Mouse (Mus musculus): ENCODE data around the gene Ttc28. TPM values are rescaled to one million over a fixed set of nuclear protein-coding genes. Genes with fewer than 3 reads are reported as not detected.
A peak's percentile ranks its signal among the peaks of the same experiment; 100 is the strongest.

Gene Ttc28
- polyA plus RNA-seq, 1 experiment from 2014 or later, result 28.2 TPM

DNA sequence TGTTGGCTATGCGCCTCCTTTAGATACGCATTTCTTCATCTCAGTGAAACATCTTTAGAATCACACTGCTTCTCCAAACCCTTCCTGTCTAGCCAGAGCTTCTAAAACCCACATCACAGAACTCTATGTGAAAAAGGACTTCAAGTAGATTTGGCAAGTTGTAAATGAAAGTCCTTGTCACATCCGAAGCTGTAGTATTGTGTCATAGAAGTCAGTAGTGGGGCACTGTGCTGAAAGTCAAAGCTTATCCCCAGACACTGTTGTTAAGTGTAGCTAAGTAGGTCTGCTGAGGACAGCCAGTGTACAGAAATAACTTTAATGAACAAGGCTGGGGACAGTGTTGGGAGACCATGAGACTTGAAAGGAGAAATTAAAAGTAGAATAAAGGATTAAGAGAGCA is 240.2 kb downstream of the Ttc28 start:
- Histone ChIP-seq H3K4me2 (replicated peaks) (no peak overlapping the region), H3K4me1 (peaks cover 49% of the 10 kb centered on the region), H3K4me3 (no peak overlapping the region)

DNA sequence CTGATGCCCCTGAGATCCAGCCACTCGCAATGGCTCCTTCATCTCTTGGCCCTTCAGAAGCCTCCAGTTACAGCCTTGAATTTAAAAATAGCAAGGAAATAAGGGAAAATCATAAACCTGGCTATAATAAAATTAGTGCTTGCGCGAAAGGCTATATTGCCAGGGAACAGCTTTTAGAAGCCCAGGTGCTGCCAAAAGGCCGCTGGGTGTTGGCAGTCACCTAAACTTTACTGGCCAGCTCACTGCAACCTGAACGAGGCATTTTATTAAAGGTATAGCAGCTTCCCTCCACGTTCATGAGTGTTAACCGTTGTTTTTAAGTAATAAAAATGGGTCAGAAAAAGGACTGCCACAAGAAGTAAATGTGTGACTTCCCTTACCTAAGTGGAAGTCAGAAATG is 240.7 kb downstream of the Ttc28 start:
- 87% methylated on average over 7 of the region's 7 CpGs for WGBS
- no peak for ATAC-seq (ENCODE audit: low FRiP score)
- Histone ChIP-seq H3K4me1 (peaks cover 44% of the 10 kb centered on the region), H3K27ac (no peak overlapping the region), H3K9me3 (replicated peaks) (no peaks in the 10 kb centered on the region), H3K36me3 (no peaks in the 10 kb centered on the region), H3K9ac (no peak overlapping the region), H3K27me3 (no peaks in the 10 kb centered on the region), H3K4me3 (no peak overlapping the region), H3K4me2 (replicated peaks) (no peak overlapping the region)

More for the DNA sequence above, 240.2 kb downstream of the Ttc28 start:
- H3K27me3 ChIP-seq, result no peaks in the 10 kb centered on the region
- no peaks in the 10 kb centered on the region for H3K36me3 ChIP-seq
- ATAC-seq (ENCODE audit: low FRiP score), result no peak
- H3K27ac ChIP-seq, result no peak overlapping the region
- no peaks in the 10 kb centered on the region for H3K9me3 ChIP-seq (replicated peaks)
- H3K9ac ChIP-seq, result no peak overlapping the region
- 87% methylated on average over 3 of the region's 3 CpGs for WGBS

DNA sequence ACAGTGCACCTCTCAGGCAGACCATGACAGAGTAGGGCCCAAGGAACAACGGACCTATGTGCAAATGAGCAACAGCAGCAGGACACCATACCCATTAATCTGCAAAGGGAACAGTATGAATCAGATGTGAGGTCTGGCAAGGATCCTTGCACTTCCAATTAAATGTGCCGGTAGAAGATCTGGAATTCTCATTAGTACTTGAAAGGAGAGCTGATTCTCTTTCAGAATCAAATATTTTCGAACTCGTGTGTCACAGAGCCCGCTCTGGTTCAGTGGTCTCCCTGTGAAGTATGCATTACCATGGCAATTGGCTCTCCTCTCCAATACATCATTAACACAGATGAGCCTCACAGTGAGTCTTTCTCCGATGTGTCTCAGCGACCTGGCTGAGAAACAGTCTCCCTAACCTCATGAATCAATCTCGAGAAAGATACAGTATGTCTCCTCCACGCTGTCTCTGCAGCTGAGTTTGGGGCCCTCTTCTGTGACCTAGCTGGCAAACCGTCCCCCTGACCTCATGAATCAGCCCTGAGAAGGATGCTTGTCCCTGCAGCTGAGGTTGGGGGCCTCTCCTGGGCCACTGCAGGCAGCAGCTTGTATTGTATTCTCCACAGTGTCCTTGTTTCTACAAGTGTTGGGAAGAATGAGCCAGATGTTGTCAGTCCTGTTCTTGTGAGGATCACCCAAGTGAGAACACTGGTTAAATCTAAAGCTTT is 241.3 kb downstream of the Ttc28 start:
- Histone ChIP-seq H3K9ac (no peak overlapping the region), H3K27me3 (no peaks in the 10 kb centered on the region), H3K9me3 (replicated peaks) (no peaks in the 10 kb centered on the region), H3K36me3 (no peaks in the 10 kb centered on the region), H3K4me3 (no peak overlapping the region), H3K4me1 (peaks cover 39% of the 10 kb centered on the region), H3K27ac (peak overlapping the region; percentile 49; the same call in 1 of the 2 replicates), H3K4me2 (replicated peaks) (no peak overlapping the region)
- WGBS, result 43% methylated on average over 10 of the region's 10 CpGs
- peak; percentile 63; the same call in 1 of the 2 replicates for ATAC-seq (ENCODE audit: low FRiP score)

DNA sequence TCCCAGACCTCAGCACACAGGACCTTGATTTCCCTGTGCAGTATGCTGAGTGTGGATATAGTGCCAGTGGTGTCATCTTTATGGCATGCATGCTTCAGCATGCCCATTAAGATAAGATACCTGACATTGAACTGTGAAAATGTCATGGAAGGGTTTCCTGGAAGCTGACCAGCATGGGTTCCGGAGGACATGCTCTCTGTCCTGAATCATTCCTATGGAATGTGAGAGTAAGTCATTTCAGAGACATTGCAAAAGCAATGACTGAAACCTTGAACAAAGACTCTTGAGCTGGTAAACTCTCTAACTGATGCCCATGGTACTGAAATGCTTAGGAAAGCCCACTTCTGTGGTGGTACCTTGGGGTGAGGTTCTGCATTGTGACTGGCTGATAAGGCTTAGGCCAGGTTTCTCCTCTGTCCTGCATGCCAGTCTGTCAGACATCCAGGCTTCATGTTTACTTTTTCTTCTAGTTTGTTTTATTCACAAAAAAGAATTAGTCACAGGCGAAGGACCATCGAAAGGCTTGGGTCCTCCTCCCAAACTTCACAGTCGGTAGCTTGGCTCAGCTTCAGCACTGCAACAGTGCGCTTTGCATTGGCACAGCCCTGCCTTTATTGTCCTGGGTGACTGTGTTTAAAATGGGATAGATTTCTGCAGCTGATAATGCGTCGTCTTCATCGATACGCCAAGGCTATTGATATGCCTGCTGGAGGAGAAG is 242.9 kb downstream of the Ttc28 start:
- no peak overlapping the region for H3K4me3 ChIP-seq
- 59% methylated on average over 9 of the region's 9 CpGs for WGBS
- no peaks in the 10 kb centered on the region for H3K9me3 ChIP-seq (replicated peaks)
- 0 out of 2 replicates have a peak overlapping the region, but pooled peaks have one; percentile 14 for H3K9ac ChIP-seq
- H3K36me3 ChIP-seq, result no peaks in the 10 kb centered on the region
- no peak overlapping the region for H3K4me2 ChIP-seq (replicated peaks)
- no peak for ATAC-seq (ENCODE audit: low FRiP score)
- H3K27me3 ChIP-seq, result no peaks in the 10 kb centered on the region
- no peak overlapping the region for H3K27ac ChIP-seq
- H3K4me1 ChIP-seq, result peaks cover 36% of the 10 kb centered on the region

DNA sequence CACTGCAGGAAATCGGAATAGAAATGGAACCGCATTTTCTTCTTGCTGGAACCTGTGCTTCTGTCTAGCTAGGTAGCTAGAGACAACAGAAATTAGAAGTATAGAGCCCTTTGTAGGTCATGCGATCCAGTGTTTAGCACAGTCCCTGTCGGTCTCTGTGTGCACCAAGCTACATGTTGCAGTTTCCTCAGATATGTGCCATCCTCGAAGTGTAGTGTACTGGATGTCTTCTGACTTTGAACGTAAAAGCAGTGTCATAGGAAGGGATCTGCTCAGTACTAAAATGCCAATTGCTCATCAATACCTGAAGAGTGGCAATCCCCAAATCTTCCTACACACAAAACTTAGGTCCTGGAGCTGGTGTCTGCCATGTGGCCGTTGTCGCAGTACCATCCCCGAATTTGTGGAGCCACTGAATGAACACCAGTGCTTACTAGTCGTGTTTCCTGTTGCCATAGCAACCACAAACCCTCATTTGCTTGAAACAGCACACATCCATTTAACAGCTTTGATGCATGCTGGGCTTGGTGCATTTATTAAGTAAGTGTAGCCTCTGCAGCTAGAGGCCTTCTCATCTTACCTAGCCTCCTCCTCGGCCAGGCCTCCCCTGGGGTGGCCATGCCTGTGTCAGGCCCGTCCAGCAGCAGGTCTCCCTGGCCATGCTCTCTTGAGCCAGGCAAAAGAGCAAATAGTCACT is 243.6 kb downstream of the Ttc28 start:
- Histone ChIP-seq H3K36me3 (no peaks in the 10 kb centered on the region), H3K9ac (0 out of 2 replicates have a peak overlapping the region, but pooled peaks have one; percentile 14), H3K4me1 (peaks cover 36% of the 10 kb centered on the region), H3K9me3 (replicated peaks) (no peaks in the 10 kb centered on the region), H3K27me3 (no peaks in the 10 kb centered on the region), H3K4me2 (replicated peaks) (no peak overlapping the region), H3K4me3 (no peak overlapping the region), H3K27ac (no peak overlapping the region)
- 45% methylated on average over 12 of the region's 12 CpGs for WGBS
- ATAC-seq (ENCODE audit: low FRiP score), result peak; percentile 46; the same call in 1 of the 2 replicates

DNA sequence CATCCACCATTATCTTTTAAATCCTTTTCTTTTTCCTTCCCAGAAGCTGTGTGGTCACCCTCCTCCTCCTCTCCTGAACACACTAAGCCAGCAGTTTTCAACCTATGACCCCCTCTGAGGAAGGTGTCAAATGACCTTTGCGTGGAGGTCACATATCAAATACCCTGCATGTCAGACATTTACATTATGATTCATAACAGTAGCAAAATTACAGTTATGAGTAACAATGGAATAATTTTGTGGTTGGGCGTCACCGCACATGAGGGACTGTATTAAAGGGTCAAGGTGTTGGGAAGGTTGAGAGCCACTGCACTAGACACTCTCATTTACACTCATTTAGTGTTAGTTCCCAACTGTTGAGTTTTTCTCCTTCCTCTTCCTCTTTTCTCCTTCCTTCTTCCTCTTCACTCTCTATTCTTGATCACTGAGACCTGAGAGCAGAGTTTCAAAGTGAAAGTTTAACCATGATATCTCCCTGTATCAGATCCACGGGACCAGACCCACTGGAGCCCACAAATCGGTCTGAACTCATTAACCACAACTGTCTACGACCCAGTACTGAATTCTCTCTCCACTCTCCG is 245.1 kb downstream of the Ttc28 start:
- Histone ChIP-seq H3K9ac (no peak overlapping the region), H3K27me3 (no peaks in the 10 kb centered on the region), H3K4me2 (replicated peaks) (no peak overlapping the region), H3K4me3 (no peak overlapping the region), H3K27ac (no peak overlapping the region), H3K4me1 (peaks cover 42% of the 10 kb centered on the region), H3K36me3 (no peaks in the 10 kb centered on the region), H3K9me3 (replicated peaks) (no peaks in the 10 kb centered on the region)
- WGBS, result 89% methylated on average over 7 of the region's 7 CpGs
- ATAC-seq (ENCODE audit: low FRiP score), result no peak

DNA sequence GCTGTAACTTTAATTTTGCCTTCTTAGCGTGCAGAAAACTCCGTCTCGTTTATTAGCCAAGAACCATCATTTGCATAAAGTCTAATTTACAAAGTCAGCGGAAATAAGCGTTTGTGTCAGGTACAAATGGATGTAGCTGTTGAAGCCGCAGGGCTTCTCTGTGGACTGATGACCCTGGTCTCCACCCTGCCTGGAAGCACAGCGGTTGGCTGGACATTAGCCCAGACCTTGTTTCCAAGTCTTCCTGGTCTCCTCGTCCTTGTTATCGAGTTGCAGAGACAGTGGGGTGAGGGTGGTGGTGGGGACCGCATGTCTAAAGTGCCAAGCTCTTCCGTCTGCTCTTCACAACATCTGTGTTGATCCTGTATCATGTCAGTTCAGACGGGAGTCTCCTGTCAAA is 246.1 kb downstream of the Ttc28 start:
- Histone ChIP-seq H3K4me3 (no peak overlapping the region), H3K9ac (no peak overlapping the region), H3K36me3 (no peaks in the 10 kb centered on the region), H3K4me1 (peaks cover 32% of the 10 kb centered on the region), H3K9me3 (replicated peaks) (no peaks in the 10 kb centered on the region), H3K4me2 (replicated peaks) (no peak overlapping the region), H3K27ac (no peak overlapping the region), H3K27me3 (no peaks in the 10 kb centered on the region)
- WGBS, result 73% methylated on average over 12 of the region's 12 CpGs
- ATAC-seq (ENCODE audit: low FRiP score), result no peak

DNA sequence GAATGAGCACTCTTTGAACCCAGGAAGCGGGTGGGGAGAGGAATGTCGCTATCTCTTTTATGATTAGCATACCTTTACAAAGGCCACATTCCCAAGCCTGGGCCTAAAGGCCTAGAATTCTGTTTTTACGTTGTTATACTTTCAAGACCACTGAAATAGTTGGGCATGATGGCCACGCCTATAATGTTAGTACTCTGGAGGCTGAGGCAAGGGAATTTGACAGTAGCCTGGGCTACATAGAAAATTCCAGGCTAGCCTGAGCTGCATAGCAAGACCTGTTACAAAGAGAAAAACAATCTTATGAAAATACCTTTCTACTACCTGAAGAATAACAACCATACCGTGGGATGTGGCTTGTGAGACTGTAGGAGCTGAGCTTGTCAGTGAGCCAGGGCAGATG is 248.2 kb downstream of the Ttc28 start:
- Histone ChIP-seq H3K4me3 (no peak overlapping the region), H3K4me1 (peaks cover 15% of the 10 kb centered on the region), H3K27ac (no peak overlapping the region), H3K9me3 (replicated peaks) (no peaks in the 10 kb centered on the region), H3K4me2 (replicated peaks) (no peak overlapping the region), H3K36me3 (0 out of 2 replicates have a peak, but pooled peaks cover 3% of the 10 kb centered on the region), H3K27me3 (no peaks in the 10 kb centered on the region), H3K9ac (no peak overlapping the region)
- no peak for ATAC-seq (ENCODE audit: low FRiP score)
- WGBS, result 77% methylated on average over 5 of the region's 5 CpGs

DNA sequence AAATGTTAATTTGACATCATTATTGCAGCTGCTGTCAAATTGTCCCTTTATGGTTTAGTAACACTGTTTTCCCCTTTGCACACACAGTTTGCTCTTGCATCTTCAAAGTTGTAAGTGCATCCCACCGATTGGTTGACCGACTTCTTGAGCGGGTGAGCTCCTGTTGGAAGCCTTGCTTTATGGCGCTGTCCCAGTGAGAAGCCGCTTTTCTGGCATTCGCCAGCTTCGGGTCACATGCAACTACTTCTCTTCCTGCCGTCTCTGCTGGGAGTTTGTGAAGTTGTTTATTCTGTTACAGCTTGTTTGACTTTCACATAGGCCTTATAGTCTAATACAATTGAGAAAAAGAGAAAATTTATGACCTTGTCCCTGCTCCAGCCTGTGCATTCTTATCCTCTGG is 250.5 kb downstream of the Ttc28 start:
- peaks cover 8% of the 10 kb centered on the region; the same call in 1 of the 2 replicates for H3K4me1 ChIP-seq
- 93% methylated on average over 8 of the region's 8 CpGs for WGBS
- no peak overlapping the region for H3K4me2 ChIP-seq (replicated peaks)
- H3K36me3 ChIP-seq, result 0 out of 2 replicates have a peak, but pooled peaks cover 3% of the 10 kb centered on the region
- ATAC-seq (ENCODE audit: low FRiP score), result no peak
- H3K9me3 ChIP-seq (replicated peaks), result no peaks in the 10 kb centered on the region
- no peak overlapping the region for H3K27ac ChIP-seq
- H3K9ac ChIP-seq, result no peak overlapping the region
- H3K27me3 ChIP-seq, result peaks cover 3% of the 10 kb centered on the region; the same call in 1 of the 2 replicates
- H3K4me3 ChIP-seq, result no peak overlapping the region

DNA sequence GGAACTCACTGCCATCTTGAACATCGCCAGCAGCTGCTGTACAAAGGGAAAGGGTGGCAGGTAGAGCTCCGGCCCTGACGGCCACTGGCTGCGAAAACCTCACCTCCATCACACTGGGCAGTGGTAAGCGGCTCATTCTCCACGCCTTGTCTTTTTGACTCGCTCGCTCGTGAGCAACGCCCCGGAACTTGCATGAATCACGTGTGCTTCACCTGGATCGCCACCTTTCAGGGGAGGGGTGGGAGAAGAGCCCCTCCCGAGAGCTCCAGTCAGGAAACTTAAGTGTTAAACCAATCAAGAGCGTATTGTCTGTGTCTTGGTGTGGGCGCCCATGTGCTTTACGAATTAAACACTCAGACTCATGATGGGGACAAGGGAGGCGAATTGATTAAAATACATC is 252.0 kb downstream of the Ttc28 start:
- Histone ChIP-seq H3K4me2 (replicated peaks) (no peak overlapping the region), H3K36me3 (0 out of 2 replicates have a peak, but pooled peaks cover 3% of the 10 kb centered on the region), H3K9me3 (replicated peaks) (no peaks in the 10 kb centered on the region), H3K27ac (no peak overlapping the region), H3K4me3 (no peak overlapping the region), H3K4me1 (peaks cover 16% of the 10 kb centered on the region), H3K9ac (no peak overlapping the region), H3K27me3 (peaks cover 3% of the 10 kb centered on the region; the same call in 1 of the 2 replicates)
- WGBS, result 94% methylated on average over 18 of the region's 18 CpGs
- no peak for ATAC-seq (ENCODE audit: low FRiP score)

DNA sequence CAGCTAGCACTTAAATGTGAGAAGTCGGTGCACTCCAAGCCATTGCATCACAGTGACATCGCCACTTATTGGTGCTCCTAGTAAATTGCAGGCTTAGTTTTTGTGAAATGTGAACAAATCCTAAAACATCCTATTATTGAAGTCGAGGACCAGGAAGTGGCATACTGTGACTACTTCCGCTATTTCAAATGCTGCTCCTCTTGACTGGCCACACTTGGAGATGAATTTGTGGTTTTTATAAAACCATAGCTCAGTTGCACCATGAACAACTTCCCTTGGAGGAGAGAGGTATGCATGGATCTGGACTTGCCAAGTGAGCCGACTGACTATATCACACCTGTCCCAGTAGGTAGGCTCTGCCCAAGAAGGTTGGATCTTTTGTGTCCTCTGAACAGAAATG is 253.5 kb downstream of the Ttc28 start:
- WGBS, result 93% methylated on average over 5 of the region's 5 CpGs

DNA sequence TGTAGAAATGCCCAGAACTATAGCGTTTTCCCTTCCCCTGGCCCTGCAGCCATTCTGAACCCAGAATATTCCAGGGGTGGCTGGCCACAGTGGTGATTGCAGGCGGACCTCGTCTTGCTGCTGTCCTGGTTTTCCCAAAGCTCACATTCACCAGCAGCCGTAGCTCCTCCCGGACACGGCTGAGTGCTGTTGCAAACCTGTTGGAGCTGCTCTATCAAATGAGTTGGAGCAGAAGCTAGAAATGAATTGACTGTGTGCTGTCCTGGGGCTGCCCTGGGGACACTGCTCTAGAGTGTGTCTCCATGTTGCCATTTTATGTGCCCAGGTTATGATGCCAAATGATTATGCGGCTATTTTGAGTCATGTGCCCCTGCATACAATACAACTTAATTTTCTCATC is 254.2 kb downstream of the Ttc28 start:
- WGBS, result 87% methylated on average over 7 of the region's 7 CpGs
- no peak overlapping the region for H3K27ac ChIP-seq

More for the DNA sequence above, 253.5 kb downstream of the Ttc28 start:
- peaks cover 3% of the 10 kb centered on the region; the same call in 1 of the 2 replicates for H3K27me3 ChIP-seq
- peaks cover 32% of the 10 kb centered on the region for H3K4me1 ChIP-seq
- no peak overlapping the region for H3K4me3 ChIP-seq
- no peak overlapping the region for H3K4me2 ChIP-seq (replicated peaks)
- H3K9ac ChIP-seq, result no peak overlapping the region
- H3K9me3 ChIP-seq (replicated peaks), result no peaks in the 10 kb centered on the region
- H3K27ac ChIP-seq, result no peak overlapping the region
- H3K36me3 ChIP-seq, result 0 out of 2 replicates have a peak, but pooled peaks cover 3% of the 10 kb centered on the region
- no peak for ATAC-seq (ENCODE audit: low FRiP score)

More for the DNA sequence above, 254.2 kb downstream of the Ttc28 start:
- Histone ChIP-seq H3K36me3 (0 out of 2 replicates have a peak, but pooled peaks cover 3% of the 10 kb centered on the region), H3K9ac (no peak overlapping the region), H3K27me3 (peaks cover 3% of the 10 kb centered on the region; the same call in 1 of the 2 replicates), H3K4me3 (no peak overlapping the region), H3K4me1 (peaks cover 38% of the 10 kb centered on the region), H3K9me3 (replicated peaks) (no peaks in the 10 kb centered on the region), H3K4me2 (replicated peaks) (no peak overlapping the region)
- ATAC-seq (ENCODE audit: low FRiP score), result no peak

All from hindbrain, embryonic 12.5 days (tissue).